In genomic region chr9:48836566-48836930, GRCm38 (mm10) we compare ENCODE assay signal across 8 mouse cellular contexts. TPM values are rescaled to one million over a fixed set of nuclear protein-coding genes. Genes with fewer than 3 reads are reported as not detected.
DNase-seq lines count a peak whose midpoint lies in the region; ATAC-seq and TF ChIP-seq lines count a peak whose summit lies in the region.

No protein-coding gene starts in this region.

- peak overlapping the region; percentile 85 for H3K4me2 ChIP-seq in liver, embryonic 12.5 days

- H3K36me3 ChIP-seq in heart, embryonic 10.5 days: peaks cover 3% of the 10 kb centered on the region; the same call in 1 of the 2 replicates
- H3K36me3 ChIP-seq in testis, adult 2 months (ENCODE audit: control insufficient read depth, insufficient read depth, low read length): no peaks in the 10 kb centered on the region
- H3K36me3 ChIP-seq in liver, embryonic 12.5 days: no peaks in the 10 kb centered on the region

- TF ChIP-seq CTCF in testis, adult 2 months (IDR thresholded peaks at IDR 0.05; ENCODE audit: control insufficient read depth, insufficient read depth, insufficient replicate concordance, low read depth, low read length): no peak

- no peaks in the 10 kb centered on the region for H3K9me3 ChIP-seq in heart, embryonic 10.5 days
- H3K9me3 ChIP-seq in liver, embryonic 12.5 days (replicated peaks): no peaks in the 10 kb centered on the region

- intact Hi-C loops in heart, postnatal 14 days (cut with DNase I): loop anchor here (1.0 to 5.0 kb wide), 3 partner anchors 20 to 114 kb away; no protein-coding TSS in a partner anchor

- 0 out of 2 replicates have a peak overlapping the region, but pooled peaks have one; percentile 59 for H3K9ac ChIP-seq in liver, embryonic 12.5 days

- DNase-seq in heart, embryonic 10.5 days (ENCODE audit: low spot score): no peak
- DNase-seq in heart, postnatal 14 days: no peak
- DNase-seq in testis, postnatal 14 days (ENCODE audit: low spot score): no peak
- no peak for DNase-seq in Muller cell, postnatal 12 days (ENCODE audit: inconsistent ontology term)
- DNase-seq in layer of hippocampus, postnatal 10 days (ENCODE audit: low spot score in 2 of 2): no peak

- no peak for TF ChIP-seq POLR2A in testis, adult 2 months (IDR thresholded peaks at IDR 0.05; ENCODE audit: control insufficient read depth, low read depth, low read length)

- peaks cover 97% of the 10 kb centered on the region for H3K27me3 ChIP-seq in heart, embryonic 10.5 days (ENCODE audit: insufficient read depth, poor library complexity, severe bottlenecking)
- H3K27me3 ChIP-seq in testis, adult 2 months (ENCODE audit: control insufficient read depth, insufficient read depth, low read length): no peaks in the 10 kb centered on the region
- H3K27me3 ChIP-seq in liver, embryonic 12.5 days (replicated peaks): peaks cover 96% of the 10 kb centered on the region

- ATAC-seq in liver, embryonic 12.5 days: no peak
- ATAC-seq in megakaryocyte-erythroid progenitor cell, adult 5-6 weeks (replicated peaks; ENCODE audit: low FRiP score, low TSS enrichment, poor library complexity, severe bottlenecking): no peak

- peak overlapping the region; percentile 80 for H3K27ac ChIP-seq in heart, embryonic 10.5 days
- H3K27ac ChIP-seq in testis, adult 2 months (ENCODE audit: control insufficient read depth, insufficient read depth, low read depth, low read length): peak overlapping the region; percentile 19; the same call in 1 of the 2 replicates
- H3K27ac ChIP-seq in liver, embryonic 12.5 days: no peak overlapping the region

- peaks cover 34% of the 10 kb centered on the region for H3K4me1 ChIP-seq in heart, embryonic 10.5 days
- peaks cover 7% of the 10 kb centered on the region; the same call in 1 of the 2 replicates for H3K4me1 ChIP-seq in testis, adult 2 months (ENCODE audit: control insufficient read depth, insufficient read depth, low read length)
- H3K4me1 ChIP-seq in liver, embryonic 12.5 days: peaks cover 31% of the 10 kb centered on the region

- peak overlapping the region; percentile 69 for H3K4me3 ChIP-seq in heart, embryonic 10.5 days
- H3K4me3 ChIP-seq in testis, adult 2 months (ENCODE audit: control insufficient read depth, low read depth, low read length): peak overlapping the region; percentile 68
- H3K4me3 ChIP-seq in liver, embryonic 12.5 days: peak overlapping the region; percentile 61

- WGBS in heart, embryonic 10.5 days: under 1% methylated on average over 12 of the region's 12 CpGs
- 5% methylated on average over 12 of the region's 12 CpGs for WGBS in liver, embryonic 12.5 days (ENCODE audit: insufficient replicate concordance)

RNA-seq across cellular contexts. Expression of gene Zbtb16, which starts 0.5 kb away (rescaled TPM):
- 2.6 and 3.1 TPM in 2 replicates for polyA plus RNA-seq in heart, embryonic 10.5 days (2016; fragmentation: Nextera tagmentation; extraction: Ambion mirVana)
- total RNA-seq in heart, postnatal 14 days (2021): 100 to 1,000 TPM; 144 to 166 TPM
- 2.4 and 2.6 TPM in 2 replicates for polyA plus RNA-seq in testis, adult 2 months (2012; rRNA removed)
- polyA plus RNA-seq in liver, embryonic 12.5 days (2016; fragmentation: Nextera tagmentation; extraction: Ambion mirVana): 1.5 and 1.6 TPM in 2 replicates
- 10 to 100 TPM; 58.2 to 66.3 TPM for total RNA-seq in layer of hippocampus, postnatal 10 days (2021)
- total RNA-seq in megakaryocyte-erythroid progenitor cell, adult 5-6 weeks (2014; fragmentation: Nextera tagmentation): 3.4 and 4.0 TPM in 2 replicates
- total RNA-seq in megakaryocyte-erythroid progenitor cell, adult 5-6 weeks (2017): 2.3 and 6.4 TPM in 2 replicates

Comparison
In these comparisons a context has a peak if more than half of its experiments do, and no peak if none do; other contexts are left out.
1. RNA of gene Zbtb16, which starts 0.5 kb away (total RNA-seq): 144 to 166 TPM in heart, postnatal 14 days and 58.2 to 66.3 TPM in layer of hippocampus, postnatal 10 days; 2.3 to 6.4 TPM in megakaryocyte-erythroid progenitor cell, adult 5-6 weeks; every median in the first group is over 4 times any median in the second.
2. Peak in every context shown above with its lines, with median percentiles within 50 percentile points of each other: H3K4me3 ChIP-seq.